Mouse (Mus musculus) gastrocnemius, adult 2 months (tissue): ENCODE data around the gene Olfr1307. TPM values are rescaled to one million over a fixed set of nuclear protein-coding genes. Genes with fewer than 3 reads are reported as not detected.

Experiments
- DNase-seq: peaks from one replicate; pipeline ENCODE4 v3.0.0; 2022
- H3K27ac ChIP-seq: fragments of 200-600 bp; 2 replicates; pipeline ENCODE4 v1.8.1; 2022; ENCODE audit warnings: mild to moderate bottlenecking
- H3K4me3 ChIP-seq: fragments of 200-600 bp; 2 replicates; pipeline ENCODE4 v1.8.1; 2022; ENCODE audit warnings: mild to moderate bottlenecking, moderate library complexity
- CTCF ChIP-seq: fragments of 200-600 bp; IDR thresholded peaks from 2 replicates; pipeline ENCODE4 v1.8.1; 2022; ENCODE audit warnings: antibody characterized with exemption, mild to moderate bottlenecking, moderate library complexity
- intact Hi-C: fragments of 180-260 bp; cut with DNase I; formaldehyde crosslinking; loops from one replicate; pipeline ENCODE4 v1.15.1; 2025
- long read RNA-seq, 2 experiments: library from polyadenylated mRNA; stranded (forward); transcript quantifications; one replicate each; pipeline ENCODE4 v2.0.0; 2021
- total RNA-seq, 2 experiments: library from RNA; stranded (reverse); gene quantifications; 2 replicates each; pipeline ENCODE4 v1.2.3; 2021

The Olfr1307 gene
- total RNA-seq, result not detected
- long read RNA-seq, experiment 1, result 0 reads
- long read RNA-seq, experiment 2, result 0 reads

DNA sequence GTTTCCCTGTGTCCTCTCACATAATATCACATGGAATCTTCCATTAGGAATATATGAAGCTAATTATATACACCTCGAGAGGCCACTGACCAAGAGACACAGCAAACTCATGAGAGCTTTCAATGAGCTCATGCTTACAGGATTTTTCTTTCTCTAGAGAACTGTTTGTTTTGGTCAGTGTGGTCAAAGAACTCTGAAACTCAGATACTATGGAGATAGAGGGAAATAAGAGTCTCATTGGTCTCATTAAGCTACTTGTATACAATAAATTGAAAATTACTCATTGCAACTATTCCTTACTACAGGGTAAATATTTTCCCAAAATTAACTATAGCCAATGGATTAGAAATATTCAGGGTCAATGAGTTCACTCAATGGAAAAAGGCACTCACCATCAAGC lies at the start of gene Olfr1307:
Olfr1307 (minus strand) TSS at position 101 of the 400 bp plus-strand sequence.
- no peak for DNase-seq
- Histone ChIP-seq H3K4me3 (no peak within 1 kb of the TSS), H3K27ac (no peak within 1 kb of the TSS)
- intact Hi-C loops, result no loop called here
- TF ChIP-seq CTCF, result no peak

DNA sequence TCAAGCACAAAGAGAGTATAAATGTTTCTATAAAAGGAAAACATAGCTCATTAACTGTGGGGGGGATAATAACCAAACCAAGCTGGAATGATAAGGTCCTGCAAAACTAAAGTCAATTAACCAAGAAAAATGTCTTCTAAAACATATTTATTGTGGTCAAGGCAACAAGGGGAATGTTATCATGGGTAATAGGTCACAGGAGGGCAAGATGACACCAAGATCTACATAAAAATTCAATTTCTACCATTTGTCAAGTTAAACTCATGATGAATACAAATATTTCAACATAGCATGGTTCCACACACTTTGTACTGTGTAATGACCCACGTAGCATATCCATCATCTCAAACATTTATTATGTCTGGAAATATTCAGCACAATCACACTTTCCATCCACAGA lies 40.9 kb upstream of the Olfr1307 start, which contains the start of gene Olfr1309:
Olfr1309 (minus strand) TSS at position 101 of the 400 bp plus-strand sequence.
- Histone ChIP-seq H3K27ac (no peak within 1 kb of the TSS), H3K4me3 (no peak within 1 kb of the TSS)
- DNase-seq, result no peak
- intact Hi-C loops, result no loop called here
- no peak for TF ChIP-seq CTCF

DNA sequence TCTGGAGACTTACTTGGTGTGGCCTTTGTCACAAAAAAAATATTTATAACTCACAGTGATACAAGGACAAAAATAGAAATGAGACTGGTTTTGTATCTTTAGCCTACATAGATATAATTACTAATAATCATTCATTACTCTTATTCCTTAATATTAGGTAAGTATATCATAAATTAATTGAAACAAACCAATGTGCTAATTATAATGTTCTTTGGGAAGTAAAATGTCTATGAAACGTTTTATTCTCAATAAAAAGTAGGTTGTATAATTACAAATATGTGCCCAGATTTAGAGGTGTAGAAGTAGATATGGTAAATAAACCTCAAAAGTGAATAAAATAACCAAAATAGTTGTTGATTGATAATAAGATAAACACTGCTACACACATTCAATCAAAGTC lies 15.6 kb upstream of the Olfr1307 start, which contains the start of gene Olfr1308:
Olfr1308 (minus strand) TSS at position 101 of the 400 bp plus-strand sequence.
- intact Hi-C loops, result no loop called here
- no peak within 1 kb of the TSS for H3K4me3 ChIP-seq
- no peak within 1 kb of the TSS for H3K27ac ChIP-seq
- DNase-seq, result no peak
- TF ChIP-seq CTCF, result no peak

GRCm38 (mm10) chr2:111916171-111916570 lies 33.1 kb downstream of the Olfr1307 start, which contains the start of gene Olfr1306:
Gene Olfr1306, minus strand, starts transcription at chr2:111916271.
- intact Hi-C loops, result no loop called here
- TF ChIP-seq CTCF, result no peak
- Histone ChIP-seq H3K4me3 (no peak within 1 kb of the TSS), H3K27ac (no peak within 1 kb of the TSS)
- no peak for DNase-seq

Other genes starting within 250 kb of the Olfr1307 start
- not detected for gene Olfr1301, start 198.4 kb downstream of the Olfr1307 start, total RNA-seq
- gene Olfr1302, start 172.0 kb downstream of the Olfr1307 start, total RNA-seq, result not detected
- gene Olfr1303, start 129.1 kb downstream of the Olfr1307 start, total RNA-seq, result not detected
- not detected for gene Olfr1305, start 72.3 kb downstream of the Olfr1307 start, total RNA-seq
- gene Olfr1306, start 33.2 kb downstream of the Olfr1307 start, total RNA-seq, result not detected
- not detected for gene Olfr1308, start 15.5 kb upstream of the Olfr1307 start, total RNA-seq
- gene Olfr1309, start 40.8 kb upstream of the Olfr1307 start, total RNA-seq, result not detected
- not detected for gene Olfr1310, start 63.3 kb upstream of the Olfr1307 start, total RNA-seq
- not detected for gene Olfr1311, start 75.0 kb upstream of the Olfr1307 start, total RNA-seq
- gene Olfr1312, start 100.8 kb upstream of the Olfr1307 start, total RNA-seq, result not detected
- gene Olfr1313, start 128.4 kb upstream of the Olfr1307 start, total RNA-seq, result not detected
- not detected for gene Olfr1314, start 147.3 kb upstream of the Olfr1307 start, total RNA-seq
- not detected for gene Olfr1315-ps1, start 166.0 kb upstream of the Olfr1307 start, total RNA-seq
- not detected for gene Olfr1316, start 185.5 kb upstream of the Olfr1307 start, total RNA-seq
- gene Olfr1317, start 190.9 kb upstream of the Olfr1307 start, total RNA-seq, result not detected
- not detected for gene Olfr1318, start 204.8 kb upstream of the Olfr1307 start, total RNA-seq